Mouse (Mus musculus) liver, embryonic 16.5 days (tissue): ENCODE measurements around the gene Tcp11. TPM values are rescaled to one million over a fixed set of nuclear protein-coding genes. Genes with fewer than 3 reads are reported as not detected.

ENCODE experiments used
- ATAC-seq: fragments of 200-750 bp; cut with Nextera tagmentation; 2 replicates; pipeline ENCODE4 v1.8.0; 2017; ENCODE audit warnings: low read depth, mild to moderate bottlenecking, moderate number of reproducible peaks, moderate library complexity
- H3K27ac ChIP-seq: fragments of 300-500 bp; sonication (generic); 2 replicates; pipeline ENCODE4 v1.5.1; 2014; ENCODE audit warnings: mild to moderate bottlenecking, low read length
- H3K27me3 ChIP-seq: fragments of 300-500 bp; sonication (generic); 2 replicates; pipeline ENCODE4 v1.6.1; 2014; ENCODE audit warnings: low read depth, low read length, mixed read lengths; ENCODE audit not compliant: control insufficient read depth, insufficient read depth
- H3K36me3 ChIP-seq: fragments of 300-500 bp; sonication (generic); 2 replicates; pipeline ENCODE4 v1.6.1; 2014; ENCODE audit warnings: mild to moderate bottlenecking; ENCODE audit not compliant: control insufficient read depth, insufficient read depth
- H3K4me1 ChIP-seq: fragments of 300-500 bp; sonication (generic); 2 replicates; pipeline ENCODE4 v1.6.1; 2014; ENCODE audit warnings: low read depth, low read length, mixed read lengths; ENCODE audit not compliant: control insufficient read depth
- H3K4me2 ChIP-seq: fragments of 300-500 bp; sonication (generic); 2 replicates; pipeline ENCODE4 v1.6.1; 2014; ENCODE audit warnings: low read depth, low read length, mixed read lengths
- H3K4me3 ChIP-seq: fragments of 300-500 bp; sonication (generic); 2 replicates; pipeline ENCODE4 v1.5.1; 2014; ENCODE audit warnings: low read depth, mild to moderate bottlenecking, low read length
- H3K9ac ChIP-seq: fragments of 300-500 bp; sonication (generic); 2 replicates; pipeline ENCODE4 v1.6.1; 2014; ENCODE audit warnings: low read depth, low read length
- H3K9me3 ChIP-seq: fragments of 300-500 bp; sonication (generic); replicated peaks from 2 replicates; pipeline ENCODE4 v1.6.1; 2016; ENCODE audit warnings: low read length; ENCODE audit not compliant: control insufficient read depth
- WGBS: fragments of 180-500 bp; shearing (Covaris S2); extraction: QIAGEN DNeasy Blood & Tissue Kit; methylation state at CpG from one replicate; pipeline ENCODE4 v1.1.7; 2014; ENCODE audit not compliant: insufficient replicate concordance; 5-methylcytosine and 5-hydroxymethylcytosine counted together
- polyA plus RNA-seq: library from polyadenylated mRNA; unstranded; fragments of >200 nt; fragmentation: Nextera tagmentation; extraction: Ambion mirVana; gene quantifications from 2 replicates; pipeline ENCODE4 v1.2.1, GENCODE M21; 2015

The Tcp11 gene
- polyA plus RNA-seq, 1 experiment from 2014 or later = 0.06 TPM

DNA sequence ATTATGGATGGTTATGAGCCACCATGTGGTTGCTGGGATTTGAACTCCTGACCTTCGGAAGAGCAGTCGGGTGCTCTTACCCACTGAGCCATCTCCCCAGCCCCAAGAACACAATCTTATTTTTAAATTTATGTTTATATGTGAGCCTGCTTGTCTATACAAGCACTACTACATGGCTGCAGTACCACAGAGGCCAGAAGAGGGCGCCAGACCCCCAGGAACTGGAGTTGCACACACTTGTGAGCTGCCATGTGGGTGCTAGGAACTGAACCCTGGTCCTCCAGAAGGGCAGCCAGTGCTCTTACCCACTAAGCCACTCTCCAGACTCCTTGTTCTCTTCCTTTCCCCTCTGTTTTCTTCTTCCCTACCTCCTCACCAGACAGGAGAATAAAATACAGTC lies 13.4 kb upstream of the Tcp11 start:
- Histone ChIP-seq H3K27me3 (no peaks in the 10 kb centered on the region), H3K36me3 (no peaks in the 10 kb centered on the region), H3K9me3 (no peaks in the 10 kb centered on the region; the same call in 1 of the 2 replicates), H3K9ac (no peak overlapping the region), H3K4me2 (no peak overlapping the region), H3K27ac (no peak overlapping the region), H3K4me1 (no peaks in the 10 kb centered on the region), H3K4me3 (no peak overlapping the region)
- WGBS = 71% methylated on average over 3 of the region's 3 CpGs
- no peak for ATAC-seq

DNA sequence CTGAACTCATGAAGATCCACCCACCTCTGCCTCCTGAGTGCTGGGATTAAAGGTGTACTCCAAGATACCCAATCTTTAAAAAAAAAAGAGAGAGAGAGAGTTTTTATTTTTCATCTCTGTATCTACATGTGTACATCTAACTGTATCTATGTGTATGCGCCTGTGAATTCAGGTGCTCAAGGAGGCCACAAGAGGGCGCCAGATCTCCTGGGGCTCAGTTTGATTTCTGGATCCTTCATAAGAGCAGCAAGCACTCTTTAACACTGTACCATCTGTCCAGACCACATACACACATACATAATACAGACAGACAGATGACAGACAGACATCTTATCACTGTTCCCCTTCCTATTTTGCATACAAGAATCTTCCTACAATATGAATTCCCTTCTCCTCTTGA lies 11.9 kb upstream of the Tcp11 start:
- H3K36me3 ChIP-seq = no peaks in the 10 kb centered on the region
- H3K27me3 ChIP-seq = no peaks in the 10 kb centered on the region
- no peaks in the 10 kb centered on the region for H3K4me1 ChIP-seq
- H3K4me2 ChIP-seq = no peak overlapping the region
- H3K4me3 ChIP-seq = no peak overlapping the region
- 81% methylated on average over 2 of the region's 2 CpGs for WGBS
- no peak overlapping the region for H3K9ac ChIP-seq
- H3K9me3 ChIP-seq = no peaks in the 10 kb centered on the region; the same call in 1 of the 2 replicates
- no peak overlapping the region for H3K27ac ChIP-seq
- ATAC-seq = no peak

GRCm38 (mm10) chr17:28088718-28089117 lies 8.3 kb upstream of the Tcp11 start:
- H3K9me3 ChIP-seq = no peaks in the 10 kb centered on the region
- no peaks in the 10 kb centered on the region for H3K36me3 ChIP-seq
- no peaks in the 10 kb centered on the region for H3K27me3 ChIP-seq
- H3K4me1 ChIP-seq = peaks cover 8% of the 10 kb centered on the region
- no peak for ATAC-seq
- WGBS = 82% methylated on average over 6 of the region's 6 CpGs
- H3K9ac ChIP-seq = no peak overlapping the region
- no peak overlapping the region for H3K27ac ChIP-seq
- no peak overlapping the region for H3K4me3 ChIP-seq
- no peak overlapping the region for H3K4me2 ChIP-seq

GRCm38 (mm10) chr17:28087430-28087829 lies 7.0 kb upstream of the Tcp11 start:
- Histone ChIP-seq H3K4me1 (peaks cover 8% of the 10 kb centered on the region), H3K36me3 (no peaks in the 10 kb centered on the region), H3K4me2 (no peak overlapping the region), H3K4me3 (no peak overlapping the region), H3K9me3 (no peaks in the 10 kb centered on the region), H3K27ac (no peak overlapping the region), H3K9ac (no peak overlapping the region), H3K27me3 (no peaks in the 10 kb centered on the region)
- 60% methylated on average over 5 of the region's 5 CpGs for WGBS
- ATAC-seq = no peak

GRCm38 (mm10) chr17:28084964-28085363 lies 4.5 kb upstream of the Tcp11 start:
- WGBS = 2% methylated on average over 16 of the region's 16 CpGs
- Histone ChIP-seq H3K4me1 (peaks cover 16% of the 10 kb centered on the region), H3K4me2 (peak overlapping the region; percentile 45), H3K9ac (peak overlapping the region; percentile 8; the same call in 1 of the 2 replicates), H3K27me3 (peaks cover 10% of the 10 kb centered on the region), H3K9me3 (no peaks in the 10 kb centered on the region), H3K27ac (no peak overlapping the region), H3K4me3 (no peak overlapping the region), H3K36me3 (no peaks in the 10 kb centered on the region)
- ATAC-seq = peak; percentile 70

DNA sequence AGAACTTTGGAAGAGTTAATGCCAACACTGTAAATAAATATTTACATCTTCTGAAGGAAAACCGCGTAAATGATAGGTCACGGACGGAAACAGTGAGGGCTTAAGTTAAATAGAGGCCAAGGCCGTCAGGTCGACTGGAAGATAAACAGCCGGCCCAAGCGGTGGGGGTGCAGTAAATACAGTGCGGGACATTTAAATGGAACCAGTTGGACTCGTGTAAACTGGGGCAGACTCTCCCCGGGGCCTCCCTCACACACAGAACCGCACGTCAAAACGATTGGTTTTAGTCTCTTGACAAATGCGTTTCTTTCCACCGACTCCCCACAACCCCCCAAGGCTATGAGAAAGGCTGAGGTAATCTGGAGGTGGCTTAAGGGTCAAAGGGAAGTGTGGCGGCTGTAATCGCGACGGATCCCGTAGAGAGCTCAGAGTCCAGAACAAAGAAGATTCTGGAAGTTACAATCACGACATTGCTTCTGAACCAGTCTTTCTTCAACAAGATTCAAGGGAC lies 4.0 kb upstream of the Tcp11 start:
- no peak overlapping the region for H3K27ac ChIP-seq
- WGBS = 33% methylated on average over 22 of the region's 22 CpGs

DNA sequence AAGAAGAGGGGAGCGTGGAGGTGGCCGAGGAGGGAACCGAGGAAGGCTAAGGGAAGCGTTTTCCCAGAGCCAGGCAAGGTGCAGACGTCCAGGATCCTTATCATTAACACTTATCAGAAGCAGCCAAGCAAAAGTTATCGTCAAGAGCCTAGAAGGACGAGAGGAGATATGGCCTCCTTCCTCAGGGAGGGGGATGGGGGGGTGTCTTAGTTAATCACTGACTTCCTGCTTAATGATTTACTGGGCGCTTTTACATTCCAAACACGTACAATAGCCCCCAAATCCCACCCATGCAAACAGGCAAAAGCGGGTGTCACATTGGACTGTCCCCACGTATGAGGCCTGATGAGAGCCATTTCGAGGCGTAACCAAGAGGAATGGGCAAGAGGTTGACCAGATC lies 2.4 kb upstream of the Tcp11 start:
- no peaks in the 10 kb centered on the region for H3K36me3 ChIP-seq
- H3K27me3 ChIP-seq = peaks cover 14% of the 10 kb centered on the region
- H3K4me2 ChIP-seq = no peak overlapping the region
- H3K27ac ChIP-seq = no peak overlapping the region
- no peaks in the 10 kb centered on the region for H3K9me3 ChIP-seq
- no peak overlapping the region for H3K4me3 ChIP-seq
- WGBS = 34% methylated on average over 13 of the region's 13 CpGs
- H3K4me1 ChIP-seq = peaks cover 16% of the 10 kb centered on the region
- ATAC-seq = no peak
- H3K9ac ChIP-seq = no peak overlapping the region

More for the DNA sequence above, 4.0 kb upstream of the Tcp11 start:
- Histone ChIP-seq H3K4me3 (no peak overlapping the region), H3K9me3 (no peaks in the 10 kb centered on the region), H3K9ac (no peak overlapping the region), H3K27me3 (peaks cover 14% of the 10 kb centered on the region), H3K4me2 (peak overlapping the region; percentile 8; the same call in 1 of the 2 replicates), H3K4me1 (peaks cover 16% of the 10 kb centered on the region), H3K36me3 (no peaks in the 10 kb centered on the region)
- ATAC-seq = no peak

- Histone ChIP-seq H3K9ac (no peak overlapping the region), H3K27ac (no peak overlapping the region)
- ATAC-seq = no peak
These were observed 1.4 kb upstream of the Tcp11 start for GRCm38 (mm10) chr17:28081856-28082255.

DNA sequence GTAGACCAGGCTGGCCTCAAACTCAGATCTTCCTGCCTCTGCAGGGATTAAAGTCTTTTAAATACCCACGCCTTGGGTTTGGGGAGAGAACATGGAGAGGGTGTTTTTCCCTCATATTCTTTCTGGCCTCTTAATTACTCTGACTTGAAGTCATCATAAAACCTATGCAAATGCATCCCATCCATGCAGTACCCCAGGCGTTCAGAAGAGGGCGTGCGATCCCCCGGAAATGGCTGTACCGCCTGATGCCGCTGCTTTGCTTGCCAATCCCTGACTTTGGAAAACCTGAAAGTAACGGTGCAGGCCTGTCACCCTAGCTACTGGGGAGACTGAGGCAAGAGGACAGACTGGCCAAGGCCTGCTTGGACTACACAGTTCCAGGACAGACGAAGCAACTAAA lies 946 bp upstream of the Tcp11 start:
- H3K9ac ChIP-seq = no peak overlapping the region
- H3K4me2 ChIP-seq = no peak overlapping the region
- H3K4me3 ChIP-seq = no peak overlapping the region
- H3K27me3 ChIP-seq = peaks cover 14% of the 10 kb centered on the region
- WGBS = 51% methylated on average over 9 of the region's 9 CpGs
- no peaks in the 10 kb centered on the region for H3K36me3 ChIP-seq
- ATAC-seq = no peak
- H3K27ac ChIP-seq = no peak overlapping the region
- no peaks in the 10 kb centered on the region for H3K9me3 ChIP-seq
- peaks cover 16% of the 10 kb centered on the region for H3K4me1 ChIP-seq

More at GRCm38 (mm10) chr17:28081856-28082255, 1.4 kb upstream of the Tcp11 start:
- Histone ChIP-seq H3K4me2 (no peak overlapping the region), H3K9me3 (no peaks in the 10 kb centered on the region), H3K36me3 (no peaks in the 10 kb centered on the region), H3K4me3 (no peak overlapping the region), H3K4me1 (peaks cover 16% of the 10 kb centered on the region), H3K27me3 (peaks cover 14% of the 10 kb centered on the region)
- WGBS = 75% methylated on average over 7 of the region's 7 CpGs
